Mouse (Mus musculus) forebrain, embryonic 15.5 days (tissue): ENCODE results near the gene Rasa3. TPM values are rescaled to one million over a fixed set of nuclear protein-coding genes. Genes with fewer than 3 reads are reported as not detected.

Experiments used
- ATAC-seq: fragments of 200-750 bp; cut with Nextera tagmentation; replicated peaks from 2 replicates; pipeline ENCODE4 v1.8.0; 2017; ENCODE audit warnings: mild to moderate bottlenecking, moderate TSS enrichment, moderate library complexity
- H3K27ac ChIP-seq: fragments of 300-500 bp; sonication (generic); replicated peaks from 2 replicates; pipeline ENCODE4 v1.5.1; 2015; ENCODE audit warnings: mild to moderate bottlenecking, inconsistent platforms
- H3K27me3 ChIP-seq: fragments of 300-500 bp; sonication (generic); 2 replicates; pipeline ENCODE4 v1.6.1; 2015; ENCODE audit warnings: inconsistent platforms
- H3K36me3 ChIP-seq: fragments of 300-500 bp; sonication (generic); 2 replicates; pipeline ENCODE4 v1.6.1; 2015; ENCODE audit warnings: mild to moderate bottlenecking, inconsistent platforms
- H3K4me1 ChIP-seq: fragments of 300-500 bp; sonication (generic); 2 replicates; pipeline ENCODE4 v1.6.1; 2015; ENCODE audit warnings: inconsistent platforms
- H3K4me2 ChIP-seq: fragments of 300-500 bp; sonication (generic); replicated peaks from 2 replicates; pipeline ENCODE4 v1.6.1; 2015; ENCODE audit warnings: mild to moderate bottlenecking, inconsistent platforms
- H3K4me3 ChIP-seq: fragments of 300-500 bp; sonication (generic); 2 replicates; pipeline ENCODE4 v1.5.1; 2015; ENCODE audit warnings: mild to moderate bottlenecking, inconsistent platforms
- H3K9ac ChIP-seq: fragments of 300-500 bp; sonication (generic); replicated peaks from 2 replicates; pipeline ENCODE4 v1.6.1; 2015; ENCODE audit warnings: mild to moderate bottlenecking, inconsistent platforms
- H3K9me3 ChIP-seq: fragments of 300-500 bp; sonication (generic); 2 replicates; pipeline ENCODE4 v1.6.1; 2016; ENCODE audit warnings: inconsistent platforms
- WGBS: fragments of 180-500 bp; shearing (Covaris S2); methylation state at CpG from one replicate; pipeline ENCODE4 v1.1.7; 2015; ENCODE audit warnings: mixed read lengths; 5-methylcytosine and 5-hydroxymethylcytosine counted together
- polyA plus RNA-seq: library from polyadenylated mRNA; unstranded; fragments of >200 nt; fragmentation: Nextera tagmentation; extraction: Ambion mirVana; gene quantifications from 2 replicates; pipeline ENCODE4 v1.2.1, GENCODE M21; 2015

The Rasa3 gene
- polyA plus RNA-seq, 1 experiment from 2014 or later: 22.1 TPM

DNA sequence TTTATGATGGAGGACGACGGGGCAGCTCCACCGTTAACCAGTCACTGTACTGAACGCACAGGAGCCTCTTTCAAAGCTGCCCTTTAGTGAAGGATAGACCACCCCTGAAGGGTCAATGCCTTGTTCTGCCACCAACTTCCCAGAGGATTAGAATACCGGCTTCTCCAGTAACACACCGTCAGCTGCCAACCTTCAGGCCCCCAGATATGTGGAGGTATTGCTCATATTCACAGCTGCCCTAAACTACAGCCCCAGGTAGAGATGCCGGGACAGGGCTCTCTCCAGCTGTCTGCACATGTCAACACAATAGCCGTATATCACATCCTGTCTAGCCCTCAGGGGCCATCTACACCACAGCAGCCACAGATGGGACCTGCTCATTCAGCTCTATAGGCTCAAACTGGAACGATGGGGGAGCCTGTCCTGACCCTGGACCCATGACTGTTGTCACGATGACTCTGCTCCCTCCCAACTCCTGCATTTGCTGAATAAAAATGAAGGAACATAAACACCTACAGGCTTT lies 34.7 kb downstream of the Rasa3 start:
- Histone ChIP-seq H3K27ac (no peak overlapping the region), H3K36me3 (no peaks in the 10 kb centered on the region), H3K27me3 (no peaks in the 10 kb centered on the region), H3K9me3 (no peaks in the 10 kb centered on the region), H3K9ac (no peak overlapping the region), H3K4me2 (no peak overlapping the region), H3K4me3 (no peak overlapping the region), H3K4me1 (peaks cover 40% of the 10 kb centered on the region)
- 90% methylated on average over 10 of the region's 10 CpGs for WGBS
- no peak for ATAC-seq

DNA sequence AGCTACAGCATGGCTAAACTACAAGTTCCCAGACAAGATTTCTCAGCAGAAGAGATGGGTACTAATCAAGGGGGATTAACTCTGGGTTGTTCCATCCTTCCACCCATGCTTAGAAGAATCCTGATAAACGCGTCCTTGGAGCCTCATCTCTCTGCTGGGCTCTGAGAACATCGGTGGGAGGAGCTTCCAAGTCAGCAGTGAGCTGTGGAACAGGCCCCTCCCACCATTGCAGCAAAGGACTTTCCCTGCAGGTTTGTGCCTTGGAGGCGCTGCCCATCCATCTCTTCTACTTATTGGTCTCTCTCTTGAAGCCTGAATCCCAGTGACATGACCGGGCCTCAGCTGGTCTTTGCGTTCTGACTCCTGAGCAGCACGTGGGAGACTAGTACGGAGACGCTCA lies 36.2 kb downstream of the Rasa3 start:
- Histone ChIP-seq H3K27ac (peak overlapping the region; percentile 81; the same call in 1 of the 2 replicates), H3K4me1 (peaks cover 40% of the 10 kb centered on the region), H3K9me3 (no peaks in the 10 kb centered on the region), H3K36me3 (no peaks in the 10 kb centered on the region), H3K4me2 (no peak overlapping the region), H3K4me3 (no peak overlapping the region), H3K9ac (no peak overlapping the region), H3K27me3 (no peaks in the 10 kb centered on the region)
- no peak for ATAC-seq
- 63% methylated on average over 9 of the region's 9 CpGs for WGBS

DNA sequence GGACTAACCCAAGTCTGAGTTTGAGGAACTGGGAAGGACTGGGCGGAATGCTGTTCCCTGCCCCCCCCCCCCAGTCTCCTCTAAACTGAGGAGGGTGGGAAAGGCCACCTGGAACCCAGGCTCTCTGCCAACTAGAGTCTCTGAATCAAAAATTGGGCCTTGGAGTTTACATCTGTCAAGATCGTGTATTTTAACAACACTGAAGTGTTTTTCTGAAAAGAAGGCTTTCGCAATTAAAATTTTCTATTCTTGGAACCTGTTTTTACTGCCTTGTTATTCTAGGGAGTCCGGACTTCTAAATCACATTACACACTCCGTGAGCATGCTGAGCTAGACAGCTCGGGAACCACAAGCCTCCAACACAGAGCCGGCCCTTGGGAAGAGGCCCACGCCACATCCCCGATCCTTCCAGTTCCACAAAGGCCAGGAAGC lies 36.9 kb downstream of the Rasa3 start:
- H3K27me3 ChIP-seq: no peaks in the 10 kb centered on the region
- H3K27ac ChIP-seq: peak overlapping the region; percentile 81
- H3K4me1 ChIP-seq: peaks cover 35% of the 10 kb centered on the region
- H3K36me3 ChIP-seq: no peaks in the 10 kb centered on the region
- 18% methylated on average over 9 of the region's 9 CpGs for WGBS
- no peak overlapping the region for H3K4me3 ChIP-seq
- peak; percentile 71 for ATAC-seq
- H3K4me2 ChIP-seq: no peak overlapping the region; the same call in 1 of the 2 replicates
- H3K9ac ChIP-seq: no peak overlapping the region
- H3K9me3 ChIP-seq: no peaks in the 10 kb centered on the region

DNA sequence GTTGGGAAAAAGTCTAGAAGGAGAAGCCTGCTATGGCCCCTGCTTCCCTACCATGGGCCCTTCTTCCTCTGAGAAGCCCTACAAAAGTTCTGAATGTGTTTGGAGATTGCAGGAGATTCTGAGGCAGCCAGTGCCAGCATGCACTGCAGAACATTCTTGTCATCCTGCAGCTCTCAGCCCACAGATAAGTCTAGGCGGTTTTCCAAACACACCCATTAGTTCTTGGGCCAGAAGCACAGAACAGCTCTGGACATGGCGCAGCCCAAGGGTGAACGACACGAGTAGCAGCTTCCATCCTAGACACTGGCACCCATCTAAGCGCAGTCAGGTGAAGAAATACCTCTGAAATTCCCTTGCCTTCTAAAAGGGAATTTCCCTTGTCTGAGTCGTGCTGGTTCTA lies 44.3 kb downstream of the Rasa3 start:
- Histone ChIP-seq H3K4me2 (no peak overlapping the region), H3K36me3 (no peaks in the 10 kb centered on the region), H3K27me3 (no peaks in the 10 kb centered on the region), H3K9ac (no peak overlapping the region), H3K4me3 (no peak overlapping the region), H3K4me1 (no peaks in the 10 kb centered on the region), H3K27ac (no peak overlapping the region), H3K9me3 (no peaks in the 10 kb centered on the region)
- 94% methylated on average over 6 of the region's 6 CpGs for WGBS
- no peak for ATAC-seq

DNA sequence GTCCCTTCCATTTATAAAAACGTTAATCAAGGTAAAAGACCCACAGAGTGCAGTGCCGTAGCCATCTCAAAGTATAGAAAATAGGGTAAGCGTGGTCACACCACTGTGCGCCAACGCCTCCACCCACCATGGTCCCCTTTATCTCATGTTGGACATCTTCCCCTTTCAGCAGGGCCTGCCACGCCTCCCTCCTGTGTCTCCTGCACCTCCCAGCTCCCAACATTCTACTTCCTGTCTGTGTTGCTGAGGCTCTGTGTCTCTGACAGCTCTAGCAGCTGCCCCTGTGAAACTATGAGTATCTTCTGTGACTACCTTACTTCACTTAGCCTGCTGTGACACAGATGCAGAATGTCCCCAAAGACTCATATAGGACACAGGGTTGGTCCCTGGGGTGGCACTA lies 45.1 kb downstream of the Rasa3 start:
- Histone ChIP-seq H3K4me2 (no peak overlapping the region), H3K4me1 (no peaks in the 10 kb centered on the region), H3K36me3 (no peaks in the 10 kb centered on the region), H3K27me3 (no peaks in the 10 kb centered on the region), H3K4me3 (no peak overlapping the region), H3K9ac (no peak overlapping the region), H3K9me3 (no peaks in the 10 kb centered on the region), H3K27ac (no peak overlapping the region)
- 88% methylated on average over 6 of the region's 6 CpGs for WGBS
- no peak for ATAC-seq

DNA sequence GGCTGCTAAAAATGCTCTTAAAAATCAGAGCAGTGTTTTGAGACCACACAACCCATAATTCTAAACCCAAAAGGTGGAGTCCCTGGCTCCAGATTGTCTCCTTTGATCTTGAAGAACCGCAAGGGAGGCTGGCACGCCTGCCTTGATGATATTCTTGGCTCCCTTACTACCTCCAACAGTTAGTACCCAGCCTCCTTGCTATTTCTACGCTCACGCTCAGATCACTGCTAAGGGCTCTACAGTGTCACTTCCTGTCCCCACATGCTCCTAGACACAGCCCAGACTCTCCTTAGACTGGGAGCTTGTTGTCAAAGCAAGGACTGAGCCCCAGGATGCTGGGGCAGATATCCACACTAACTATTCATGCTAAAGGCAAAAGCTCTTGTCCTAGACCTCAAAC lies 46.6 kb downstream of the Rasa3 start:
- Histone ChIP-seq H3K9ac (no peak overlapping the region), H3K27me3 (no peaks in the 10 kb centered on the region), H3K4me3 (no peak overlapping the region), H3K4me2 (no peak overlapping the region), H3K27ac (no peak overlapping the region), H3K36me3 (no peaks in the 10 kb centered on the region), H3K9me3 (no peaks in the 10 kb centered on the region), H3K4me1 (peaks cover under 1% of the 10 kb centered on the region; the same call in 1 of the 2 replicates)
- ATAC-seq: no peak
- 86% methylated on average over 4 of the region's 4 CpGs for whole genome bisulfite sequencing

DNA sequence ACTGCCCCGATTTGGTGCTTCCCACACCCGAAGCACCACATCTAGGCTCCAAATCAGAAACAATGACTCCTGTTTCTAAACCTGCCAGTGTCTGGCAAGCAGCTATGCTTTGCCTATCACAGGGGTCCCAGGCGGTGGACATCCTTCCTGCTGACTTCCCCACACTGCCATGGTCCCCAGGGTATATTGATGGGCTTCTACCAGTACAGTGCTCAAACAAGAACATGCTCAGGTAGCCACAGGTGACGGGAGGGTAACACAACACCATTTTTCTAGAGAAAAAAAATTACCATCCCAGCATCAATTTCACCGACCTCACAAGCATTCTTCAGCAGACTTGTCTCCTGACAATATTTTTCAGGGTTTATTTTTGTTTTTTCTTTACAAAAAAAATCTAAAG lies 47.2 kb downstream of the Rasa3 start:
- H3K4me3 ChIP-seq: no peak overlapping the region
- H3K9me3 ChIP-seq: no peaks in the 10 kb centered on the region
- no peak overlapping the region for H3K4me2 ChIP-seq
- no peak overlapping the region for H3K27ac ChIP-seq
- H3K27me3 ChIP-seq: no peaks in the 10 kb centered on the region
- WGBS: 72% methylated on average over 5 of the region's 5 CpGs
- H3K9ac ChIP-seq: no peak overlapping the region
- no peak for ATAC-seq
- H3K36me3 ChIP-seq: no peaks in the 10 kb centered on the region
- H3K4me1 ChIP-seq: peaks cover 6% of the 10 kb centered on the region

DNA sequence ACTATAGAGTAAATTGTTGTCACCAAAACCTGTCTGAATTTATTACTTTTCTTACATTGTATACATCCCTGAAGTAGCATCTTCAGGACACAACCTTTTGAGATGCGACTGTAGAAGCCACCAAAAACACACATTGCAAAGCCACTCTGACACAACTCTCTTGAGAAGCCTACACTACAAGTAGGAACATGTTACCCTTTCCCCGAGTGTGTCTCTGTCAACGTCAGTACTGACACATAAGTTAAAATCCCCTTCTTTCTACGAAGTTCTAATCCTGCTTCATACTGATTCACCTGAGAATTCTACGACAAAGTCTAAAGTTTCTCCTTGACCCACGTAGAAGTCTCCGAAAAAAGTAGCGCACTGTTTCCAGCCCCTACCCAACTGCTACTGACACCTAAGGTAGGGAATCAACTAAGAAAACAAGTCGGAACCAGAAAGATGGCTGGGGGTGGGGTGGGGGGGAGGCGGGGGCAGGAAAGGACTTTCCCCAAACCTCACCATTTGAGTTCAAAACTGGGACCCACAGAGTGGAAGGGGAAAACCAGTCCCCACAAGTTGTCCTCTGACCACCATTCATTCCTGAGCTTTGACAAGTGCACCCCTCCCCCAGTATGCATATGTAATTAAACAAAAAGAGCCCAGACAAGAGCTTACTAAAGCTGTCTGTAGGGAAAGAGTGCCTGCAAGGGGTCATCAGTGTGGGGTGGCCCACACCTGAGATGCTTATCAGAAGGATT lies 47.9 kb downstream of the Rasa3 start:
- Histone ChIP-seq H3K27me3 (no peaks in the 10 kb centered on the region), H3K4me2 (no peak overlapping the region), H3K9me3 (no peaks in the 10 kb centered on the region), H3K27ac (no peak overlapping the region), H3K9ac (no peak overlapping the region), H3K4me3 (no peak overlapping the region), H3K36me3 (no peaks in the 10 kb centered on the region), H3K4me1 (peaks cover 13% of the 10 kb centered on the region)
- 89% methylated on average over 10 of the region's 10 CpGs for WGBS
- ATAC-seq: no peak

DNA sequence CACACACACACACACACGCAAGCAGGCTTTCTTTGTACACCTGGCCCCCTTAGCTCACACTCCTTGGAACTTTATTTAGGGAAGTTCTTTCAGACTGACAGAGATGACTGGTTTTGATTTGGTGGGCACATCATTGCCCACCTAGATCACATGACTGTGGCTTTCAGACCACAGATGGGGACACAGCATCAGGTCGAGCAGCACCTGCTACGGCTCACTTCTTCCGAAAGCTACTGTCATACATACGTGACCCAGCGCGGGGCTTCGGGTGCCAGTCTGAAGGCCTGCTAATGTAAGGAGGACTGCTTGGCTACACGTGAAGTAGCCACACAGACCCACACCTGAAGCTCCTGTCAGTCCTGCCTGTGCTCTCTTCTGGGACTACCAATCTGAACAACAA lies 49.3 kb downstream of the Rasa3 start:
- H3K9ac ChIP-seq: no peak overlapping the region
- no peaks in the 10 kb centered on the region for H3K27me3 ChIP-seq
- H3K4me3 ChIP-seq: no peak overlapping the region
- no peak for ATAC-seq
- H3K9me3 ChIP-seq: no peaks in the 10 kb centered on the region
- H3K36me3 ChIP-seq: no peaks in the 10 kb centered on the region
- H3K4me2 ChIP-seq: no peak overlapping the region
- peaks cover 28% of the 10 kb centered on the region for H3K4me1 ChIP-seq
- no peak overlapping the region for H3K27ac ChIP-seq
- WGBS: 91% methylated on average over 9 of the region's 9 CpGs

DNA sequence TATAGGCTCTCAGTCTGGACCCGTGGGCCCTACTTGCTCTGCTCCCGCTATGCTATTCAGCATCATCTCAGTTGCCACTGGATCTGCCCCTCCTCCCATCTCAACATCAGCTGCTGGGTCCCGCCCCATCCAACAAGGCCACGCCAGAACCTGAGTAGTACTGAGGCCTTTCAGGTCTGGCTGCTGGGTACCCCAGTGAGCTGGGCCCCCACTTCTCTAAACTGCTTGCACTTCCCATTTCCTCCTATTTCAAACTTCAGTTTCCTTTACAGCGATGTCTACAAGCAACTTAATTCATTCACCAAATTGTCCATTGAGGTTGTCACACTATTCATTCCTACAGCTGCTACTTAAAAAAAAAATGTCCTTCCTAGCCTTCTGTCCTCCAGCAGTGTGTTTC lies 49.8 kb downstream of the Rasa3 start:
- no peak overlapping the region for H3K27ac ChIP-seq
- no peaks in the 10 kb centered on the region for H3K27me3 ChIP-seq
- no peak overlapping the region for H3K4me2 ChIP-seq
- H3K36me3 ChIP-seq: no peaks in the 10 kb centered on the region
- H3K4me3 ChIP-seq: no peak overlapping the region
- no peak overlapping the region for H3K9ac ChIP-seq
- whole genome bisulfite sequencing: 90% methylated on average over 5 of the region's 5 CpGs
- H3K9me3 ChIP-seq: no peaks in the 10 kb centered on the region
- ATAC-seq: no peak
- H3K4me1 ChIP-seq: peaks cover 32% of the 10 kb centered on the region

DNA sequence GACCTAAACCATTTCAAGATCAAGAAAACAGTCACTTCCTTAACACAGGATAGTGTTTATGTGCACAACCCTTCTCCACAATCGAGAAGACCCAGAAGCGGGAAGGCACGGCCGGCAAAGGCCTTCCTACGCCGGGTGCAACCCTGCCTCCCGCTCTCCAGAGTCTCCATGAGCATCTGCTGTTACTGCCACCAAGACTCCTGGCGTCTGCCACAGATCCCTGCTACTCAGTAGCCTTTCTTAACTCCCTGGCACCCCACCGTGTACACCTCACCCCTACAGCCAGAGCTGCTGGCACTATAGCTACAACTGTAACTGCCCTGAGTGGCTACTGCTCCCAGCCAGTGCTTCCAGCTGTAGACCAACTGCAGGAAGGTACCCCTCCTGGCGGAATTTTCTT lies 51.3 kb downstream of the Rasa3 start:
- Histone ChIP-seq H3K4me1 (peaks cover 35% of the 10 kb centered on the region), H3K36me3 (no peaks in the 10 kb centered on the region), H3K9ac (no peak overlapping the region), H3K4me2 (no peak overlapping the region), H3K9me3 (no peaks in the 10 kb centered on the region), H3K4me3 (no peak overlapping the region), H3K27ac (no peak overlapping the region), H3K27me3 (no peaks in the 10 kb centered on the region)
- WGBS: 87% methylated on average over 10 of the region's 10 CpGs
- ATAC-seq: no peak

DNA sequence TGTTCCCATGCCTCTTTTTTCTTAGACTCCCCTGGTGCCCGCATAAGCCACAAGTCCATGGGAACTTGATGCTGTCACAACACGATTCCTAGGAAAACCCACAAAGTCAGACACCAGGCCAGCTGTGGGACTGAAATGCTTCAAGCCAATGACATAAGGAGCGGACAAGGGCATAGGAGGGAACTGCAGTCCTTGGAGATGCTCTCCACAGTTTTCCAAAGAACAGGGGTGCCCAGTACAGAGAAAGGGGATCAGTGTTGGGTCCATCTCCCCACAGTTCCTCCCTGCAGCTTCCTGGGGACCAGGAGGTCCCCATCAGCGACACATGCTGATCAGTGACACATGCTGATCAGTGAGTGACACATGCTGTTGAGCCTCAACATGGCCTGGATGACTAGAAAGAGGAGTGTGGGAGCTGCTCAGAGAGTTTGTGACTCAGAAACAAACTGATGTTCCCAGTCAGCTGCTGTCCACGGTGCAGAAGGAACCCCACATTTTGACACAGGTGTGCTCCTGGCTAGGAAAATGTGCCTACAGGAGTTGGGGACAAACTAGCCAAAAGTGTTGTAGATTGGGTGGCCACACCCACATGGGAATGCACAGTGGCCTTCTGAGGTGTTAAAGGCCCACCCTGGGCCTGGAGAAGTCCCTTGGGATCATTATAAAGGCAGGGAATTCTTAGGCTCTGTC lies 52.0 kb downstream of the Rasa3 start:
- H3K9me3 ChIP-seq: no peaks in the 10 kb centered on the region
- no peaks in the 10 kb centered on the region for H3K36me3 ChIP-seq
- H3K4me3 ChIP-seq: no peak overlapping the region
- peak overlapping the region; percentile 64 for H3K27ac ChIP-seq
- no peaks in the 10 kb centered on the region for H3K27me3 ChIP-seq
- H3K4me2 ChIP-seq: no peak overlapping the region
- peaks cover 35% of the 10 kb centered on the region for H3K4me1 ChIP-seq
- WGBS: 77% methylated on average over 5 of the region's 5 CpGs
- ATAC-seq: peak; percentile 27; the same call in 1 of the 2 replicates
- no peak overlapping the region for H3K9ac ChIP-seq
